Mouse (Mus musculus) stomach, postnatal 0 days (tissue): ENCODE data around the gene Taf1a.

Experiments
- CTCF ChIP-seq: IDR thresholded peaks from 2 replicates; pipeline ENCODE4 v1.5.1; 2016; ENCODE audit warnings: antibody characterized with exemption, low read depth, mild to moderate bottlenecking, moderate library complexity
- EP300 ChIP-seq: optimal IDR thresholded peaks from 2 replicates; pipeline ENCODE3; 2016; ENCODE audit warnings: antibody characterized with exemption

GRCm38 (mm10) chr1:183434918-183435317 lies 46.1 kb downstream of the Taf1a start:
- TF ChIP-seq CTCF, result no peak
- no peak for TF ChIP-seq EP300
